Mouse (Mus musculus): ENCODE data around the gene Dst.

Gene Dst

DNA sequence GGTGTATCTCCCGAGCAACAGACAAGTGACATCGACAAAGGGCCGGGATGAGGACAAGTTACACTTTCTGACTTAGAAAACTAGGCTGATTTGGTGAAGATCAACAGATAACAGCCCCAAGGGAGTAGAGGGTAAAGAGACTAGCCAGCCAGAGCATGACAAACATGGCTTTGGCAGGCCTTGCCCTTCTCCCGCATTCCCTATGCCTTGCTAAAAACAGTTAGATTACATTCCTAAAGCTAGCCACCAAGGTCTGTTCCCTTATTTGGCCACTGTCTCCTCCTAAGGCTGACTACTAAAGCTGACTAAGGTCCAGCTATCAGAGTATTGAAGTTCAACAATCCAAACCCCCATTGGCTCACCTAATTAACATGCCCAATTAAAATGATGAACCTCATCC, 404.8 kb downstream of the Dst start:
- DNase-seq (ENCODE audit: extremely low read depth, insufficient read length, low spot score) = no peak

DNA sequence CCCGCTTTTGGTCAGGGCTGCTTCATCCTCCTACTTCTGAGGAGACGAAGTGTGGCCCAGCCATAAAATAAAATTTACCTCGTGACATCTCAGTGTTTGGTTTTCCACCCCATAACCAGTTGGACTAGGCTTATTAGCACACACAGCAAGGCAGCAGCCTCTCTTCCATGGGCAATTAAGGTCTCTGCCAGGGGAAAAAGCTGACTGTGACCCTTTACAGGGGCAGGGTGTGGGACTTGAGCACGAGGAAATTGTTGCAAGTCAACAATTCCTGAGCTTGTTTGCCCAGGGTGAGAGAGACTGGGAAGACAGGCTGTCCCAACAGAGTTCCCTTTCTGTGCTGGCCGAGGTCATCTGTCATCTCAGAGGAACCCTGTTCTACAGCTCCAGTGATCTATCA, 407.4 kb downstream of the Dst start:
- DNase-seq (ENCODE audit: extremely low read depth, insufficient read length, low spot score) = no peak

DNA sequence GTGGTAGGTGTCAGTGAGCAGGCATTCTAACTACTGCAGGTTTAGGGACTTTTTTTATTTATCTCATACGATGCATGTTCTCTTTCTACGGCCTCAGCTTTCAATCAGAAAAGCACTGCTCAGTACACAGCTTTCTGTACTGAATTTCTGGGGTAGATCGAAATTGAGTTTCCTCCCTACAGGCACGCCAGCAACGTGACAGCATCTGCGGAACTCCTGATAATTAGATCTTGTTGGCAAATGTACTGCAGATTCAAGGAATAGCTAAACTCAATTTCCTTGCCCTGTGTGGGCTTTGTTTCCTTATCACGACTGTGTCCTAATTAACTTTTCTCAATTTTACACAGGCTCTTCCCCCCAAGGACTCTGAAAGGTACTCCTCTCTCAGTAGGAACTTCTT, 416.2 kb downstream of the Dst start:
- DNase-seq (ENCODE audit: extremely low read depth, insufficient read length, low spot score) = no peak

DNA sequence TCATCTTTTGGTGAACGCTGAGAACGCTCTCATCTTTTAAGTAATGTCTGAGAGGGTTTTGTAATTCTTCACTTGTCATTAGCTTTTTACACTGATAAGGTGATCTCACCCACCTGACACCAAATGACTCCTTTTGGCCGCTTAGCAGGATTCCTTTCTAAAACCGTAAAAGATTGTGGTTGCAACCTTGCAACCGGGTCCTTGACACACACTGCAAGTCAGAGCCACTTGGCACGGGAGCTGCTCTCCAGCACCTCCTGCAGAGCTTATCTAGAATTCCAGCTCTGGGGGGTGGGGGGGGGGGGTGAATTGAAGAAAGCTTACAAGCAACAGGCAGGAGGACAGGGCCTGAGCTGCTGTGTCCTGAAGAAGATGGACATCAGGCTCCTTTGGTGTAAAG, 420.6 kb downstream of the Dst start:
- no peak for DNase-seq (ENCODE audit: extremely low read depth, insufficient read length, low spot score)

DNA sequence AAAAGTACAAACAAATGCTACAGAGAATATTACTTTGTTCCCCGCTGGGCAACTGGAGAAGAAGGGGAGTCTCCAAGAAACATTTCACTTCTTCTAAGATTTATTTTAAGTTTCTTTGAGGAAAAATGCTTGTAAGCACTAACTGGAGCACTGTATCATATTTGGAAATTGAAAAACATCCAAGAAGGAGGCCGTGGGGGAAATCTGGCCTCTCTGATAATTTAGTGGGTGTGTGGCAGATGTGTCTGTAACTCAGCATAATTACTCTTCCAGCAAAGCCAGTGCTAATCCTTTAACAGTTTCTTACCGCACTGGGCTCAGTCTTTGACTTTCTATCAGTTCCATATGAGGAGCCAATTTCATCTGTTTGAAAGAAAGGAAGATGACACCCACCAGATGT, 423.7 kb downstream of the Dst start:
- no peak for DNase-seq (ENCODE audit: extremely low read depth, insufficient read length, low spot score)
